Mouse (Mus musculus): ENCODE results near the gene Gm20547. TPM values are rescaled to one million over a fixed set of nuclear protein-coding genes. Genes with fewer than 3 reads are reported as not detected.

Gm20547 gene
- polyA plus RNA-seq, 1 experiment from 2014 or later, result not detected

GRCm38 (mm10) chr17:34855825-34856224 is 26.0 kb downstream of the Gm20547 start:
- DNase-seq (ENCODE audit: low spot score) (peak; percentile 51), ATAC-seq (ENCODE audit: low FRiP score, low TSS enrichment) (peak; percentile 36; the same call in 1 of the 2 replicates)
- H3K36me3 ChIP-seq (ENCODE audit: control insufficient read depth, insufficient read depth, low read length), result peaks cover 18% of the 10 kb centered on the region; the same call in 1 of the 2 replicates
- 0 out of 2 replicates have a peak, but pooled peaks cover 2% of the 10 kb centered on the region for H3K4me1 ChIP-seq (replicated peaks; ENCODE audit: control insufficient read depth, insufficient read depth)
- no peak overlapping the region for H3K27ac ChIP-seq (replicated peaks)
- H3K4me2 ChIP-seq (replicated peaks; ENCODE audit: low read depth), result no peak overlapping the region
- no peak for TF ChIP-seq EP300 (optimal IDR thresholded peaks at IDR 0.05)
- TF ChIP-seq CTCF (IDR thresholded peaks at IDR 0.05; ENCODE audit: low read depth), result peak; percentile 89
- H3K27me3 ChIP-seq (ENCODE audit: control insufficient read depth, insufficient read depth, low read length), result no peaks in the 10 kb centered on the region
- H3K9ac ChIP-seq (ENCODE audit: low read length), result peak overlapping the region; percentile 8; the same call in 1 of the 2 replicates
- H3K4me3 ChIP-seq (ENCODE audit: low read depth, low read length), result no peak overlapping the region
- H3K9me3 ChIP-seq (ENCODE audit: control insufficient read depth, low read length), result no peaks in the 10 kb centered on the region
- WGBS, result 36% methylated on average over 3 of the region's 3 CpGs

GRCm38 (mm10) chr17:34854761-34855160 is 27.1 kb downstream of the Gm20547 start:
- H3K27me3 ChIP-seq (ENCODE audit: control insufficient read depth, insufficient read depth, low read length), result no peaks in the 10 kb centered on the region
- H3K4me2 ChIP-seq (replicated peaks; ENCODE audit: low read depth), result no peak overlapping the region
- TF ChIP-seq EP300 (optimal IDR thresholded peaks at IDR 0.05), result no peak
- TF ChIP-seq CTCF (IDR thresholded peaks at IDR 0.05; ENCODE audit: low read depth), result no peak
- no peak overlapping the region for H3K27ac ChIP-seq (replicated peaks)
- no peak overlapping the region for H3K4me3 ChIP-seq (ENCODE audit: low read depth, low read length)
- H3K9me3 ChIP-seq (ENCODE audit: control insufficient read depth, low read length), result no peaks in the 10 kb centered on the region
- H3K36me3 ChIP-seq (ENCODE audit: control insufficient read depth, insufficient read depth, low read length), result peaks cover 18% of the 10 kb centered on the region; the same call in 1 of the 2 replicates
- H3K9ac ChIP-seq (ENCODE audit: low read length), result no peak overlapping the region
- H3K4me1 ChIP-seq (replicated peaks; ENCODE audit: control insufficient read depth, insufficient read depth), result 0 out of 2 replicates have a peak, but pooled peaks cover 2% of the 10 kb centered on the region
- 66% methylated on average over 3 of the region's 3 CpGs for WGBS
- DNase-seq (ENCODE audit: low spot score) (no peak), ATAC-seq (ENCODE audit: low FRiP score, low TSS enrichment) (no peak)

DNA sequence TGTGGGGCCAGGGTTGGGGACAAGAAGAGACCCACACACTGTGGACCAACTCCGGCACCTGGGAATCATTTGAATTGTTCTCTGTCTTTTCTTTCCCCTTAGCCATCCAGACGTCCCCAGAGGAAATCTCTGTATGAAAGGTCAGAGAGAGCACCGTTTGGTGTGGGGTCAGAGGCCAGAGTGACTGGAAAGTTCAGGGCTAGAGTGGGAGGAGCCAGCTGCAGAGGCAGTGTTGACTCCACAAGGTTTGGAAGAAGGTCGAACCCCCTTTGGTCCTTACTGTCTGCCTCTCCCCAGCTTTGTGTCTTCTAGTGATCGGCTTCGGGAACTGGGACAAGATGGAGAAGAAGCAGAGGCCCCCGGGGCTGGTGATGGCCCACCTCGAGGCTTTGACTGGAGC is 28.3 kb downstream of the Gm20547 start:
- Histone ChIP-seq H3K36me3 (ENCODE audit: control insufficient read depth, insufficient read depth, low read length) (peaks cover 18% of the 10 kb centered on the region; the same call in 1 of the 2 replicates), H3K4me2 (replicated peaks; ENCODE audit: low read depth) (no peak overlapping the region), H3K9me3 (ENCODE audit: control insufficient read depth, low read length) (no peaks in the 10 kb centered on the region), H3K27ac (replicated peaks) (no peak overlapping the region), H3K27me3 (ENCODE audit: control insufficient read depth, insufficient read depth, low read length) (no peaks in the 10 kb centered on the region), H3K4me1 (replicated peaks; ENCODE audit: control insufficient read depth, insufficient read depth) (0 out of 2 replicates have a peak, but pooled peaks cover 2% of the 10 kb centered on the region), H3K4me3 (ENCODE audit: low read depth, low read length) (no peak overlapping the region), H3K9ac (ENCODE audit: low read length) (no peak overlapping the region)
- ATAC-seq (ENCODE audit: low FRiP score, low TSS enrichment) (no peak), DNase-seq (ENCODE audit: low spot score) (no peak)
- TF ChIP-seq EP300 (optimal IDR thresholded peaks at IDR 0.05) (no peak), CTCF (IDR thresholded peaks at IDR 0.05; ENCODE audit: low read depth) (no peak)
- 77% methylated on average over 8 of the region's 8 CpGs for WGBS

- H3K36me3 ChIP-seq (ENCODE audit: control insufficient read depth, insufficient read depth, low read length), result peaks cover 18% of the 10 kb centered on the region; the same call in 1 of the 2 replicates
- ATAC-seq (ENCODE audit: low FRiP score, low TSS enrichment), result peak; percentile 7; the same call in 1 of the 2 replicates
- TF ChIP-seq EP300 (optimal IDR thresholded peaks at IDR 0.05) (no peak), CTCF (IDR thresholded peaks at IDR 0.05; ENCODE audit: low read depth) (no peak)
- WGBS, result under 1% methylated on average over 25 of the region's 25 CpGs
- DNase-seq (ENCODE audit: low spot score), result no peak
- peak overlapping the region; percentile 73 for H3K27ac ChIP-seq (replicated peaks)
- H3K9me3 ChIP-seq (ENCODE audit: control insufficient read depth, low read length), result no peaks in the 10 kb centered on the region
- peak overlapping the region; percentile 85 for H3K9ac ChIP-seq (ENCODE audit: low read length)
- H3K4me2 ChIP-seq (replicated peaks; ENCODE audit: low read depth), result peak overlapping the region; percentile 98
- H3K4me1 ChIP-seq (replicated peaks; ENCODE audit: control insufficient read depth, insufficient read depth), result 0 out of 2 replicates have a peak, but pooled peaks cover 2% of the 10 kb centered on the region
- peak overlapping the region; percentile 87 for H3K4me3 ChIP-seq (ENCODE audit: low read depth, low read length)
- no peaks in the 10 kb centered on the region for H3K27me3 ChIP-seq (ENCODE audit: control insufficient read depth, insufficient read depth, low read length)
Observed at GRCm38 (mm10) chr17:34850517-34851125, 31.2 kb downstream of the Gm20547 start.

DNA sequence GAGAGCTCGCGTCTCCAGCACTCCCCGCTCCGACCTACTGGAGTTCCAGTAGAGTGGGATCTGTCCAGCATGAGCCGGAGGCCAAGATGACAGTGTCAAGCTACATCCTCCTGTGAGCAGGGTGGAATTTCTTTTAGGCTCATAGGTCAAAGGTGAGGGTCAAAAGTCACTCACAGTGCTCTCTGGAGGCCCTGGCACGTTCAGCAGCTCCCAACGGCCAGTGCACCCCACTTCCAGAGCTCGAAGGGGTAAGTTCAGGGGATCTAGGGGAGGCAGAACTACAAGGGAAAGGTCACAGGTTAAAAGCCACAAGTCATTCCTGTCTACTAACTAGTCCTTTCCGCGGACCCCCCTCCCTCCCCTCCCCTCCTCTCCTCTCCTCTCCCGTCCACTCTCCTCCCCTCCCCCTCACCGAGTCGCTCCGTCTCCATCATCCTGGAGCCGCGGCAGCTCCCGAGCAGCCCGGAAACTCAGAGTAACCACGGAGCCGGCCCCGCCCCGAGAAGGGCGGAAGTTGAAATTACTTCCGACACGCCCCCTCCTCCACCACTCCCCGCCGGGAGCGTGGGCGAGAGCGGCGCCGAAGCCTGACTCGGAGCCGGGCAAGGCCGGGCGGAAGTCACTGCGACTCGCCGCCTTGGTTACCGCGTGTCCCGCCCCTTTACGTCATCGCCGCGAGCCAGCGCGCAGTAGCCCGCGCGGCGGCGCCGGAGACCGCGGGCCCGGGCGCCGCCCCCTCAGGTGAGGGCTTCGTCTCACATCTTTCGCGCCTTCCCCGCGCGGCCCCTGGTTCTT is 31.9 kb downstream of the Gm20547 start, which contains the start of the genes Skiv2l and Nelfe:
Skiv2l (minus strand) TSS at position 489 of the 795 bp plus-strand sequence.
Nelfe (plus strand) TSS at position 670 of the 795 bp plus-strand sequence.
- Histone ChIP-seq H3K4me3 (ENCODE audit: low read depth, low read length) (peak within 1 kb of the TSS; percentile 87), H3K4me1 (replicated peaks; ENCODE audit: control insufficient read depth, insufficient read depth) (0 out of 2 replicates have a peak, but pooled peaks cover 2% of the 10 kb centered on the region), H3K36me3 (ENCODE audit: control insufficient read depth, insufficient read depth, low read length) (peaks cover 18% of the 10 kb centered on the region), H3K4me2 (replicated peaks; ENCODE audit: low read depth) (peak within 1 kb of the TSS; percentile 98), H3K9me3 (ENCODE audit: control insufficient read depth, low read length) (no peaks in the 10 kb centered on the region), H3K9ac (ENCODE audit: low read length) (peak within 1 kb of the TSS; percentile 85), H3K27me3 (ENCODE audit: control insufficient read depth, insufficient read depth, low read length) (no peaks in the 10 kb centered on the region), H3K27ac (replicated peaks) (peak within 1 kb of the TSS; percentile 73)
- ATAC-seq (ENCODE audit: low FRiP score, low TSS enrichment), result peak; percentile 97
- TF ChIP-seq EP300 (optimal IDR thresholded peaks at IDR 0.05), result no peak
- TF ChIP-seq CTCF (IDR thresholded peaks at IDR 0.05; ENCODE audit: low read depth), result no peak
- WGBS, result under 1% methylated on average over 61 of the region's 65 CpGs
- peak; percentile 99 for DNase-seq (ENCODE audit: low spot score)
